Mouse (Mus musculus) intestine, embryonic 15.5 days (tissue): ENCODE measurements around the gene Zfp84. TPM values are rescaled to one million over a fixed set of nuclear protein-coding genes. Genes with fewer than 3 reads are reported as not detected.

Experiments
- ATAC-seq: fragments of 200-750 bp; cut with Nextera tagmentation; 2 replicates; pipeline ENCODE4 v1.8.0; 2017; ENCODE audit warnings: moderate TSS enrichment, moderate library complexity
- H3K27ac ChIP-seq: fragments of 300-500 bp; sonication (generic); 2 replicates; pipeline ENCODE4 v1.5.1; 2015; ENCODE audit warnings: mild to moderate bottlenecking, inconsistent platforms
- H3K27me3 ChIP-seq: fragments of 300-500 bp; sonication (generic); replicated peaks from 2 replicates; pipeline ENCODE4 v1.6.1; 2015; ENCODE audit warnings: inconsistent platforms
- H3K36me3 ChIP-seq: fragments of 300-500 bp; sonication (generic); 2 replicates; pipeline ENCODE4 v1.6.1; 2015; ENCODE audit warnings: inconsistent platforms
- H3K4me1 ChIP-seq: fragments of 300-500 bp; sonication (generic); replicated peaks from 2 replicates; pipeline ENCODE4 v1.6.1; 2015; ENCODE audit warnings: inconsistent platforms
- H3K4me2 ChIP-seq: fragments of 300-500 bp; sonication (generic); replicated peaks from 2 replicates; pipeline ENCODE4 v1.6.1; 2015; ENCODE audit warnings: mild to moderate bottlenecking, inconsistent platforms
- H3K4me3 ChIP-seq: fragments of 300-500 bp; sonication (generic); replicated peaks from 2 replicates; pipeline ENCODE4 v1.5.1; 2015; ENCODE audit warnings: inconsistent platforms
- H3K9ac ChIP-seq: fragments of 300-500 bp; sonication (generic); 2 replicates; pipeline ENCODE4 v1.6.1; 2015; ENCODE audit warnings: inconsistent platforms
- H3K9me3 ChIP-seq: fragments of 300-500 bp; sonication (generic); 2 replicates; pipeline ENCODE4 v1.6.1; 2016; ENCODE audit warnings: inconsistent platforms
- WGBS: fragments of 180-500 bp; shearing (Covaris S2); methylation state at CpG from one replicate; pipeline ENCODE4 v1.1.7; 2015; 5-methylcytosine and 5-hydroxymethylcytosine counted together
- polyA plus RNA-seq: library from polyadenylated mRNA; unstranded; fragments of >200 nt; fragmentation: Nextera tagmentation; extraction: Ambion mirVana; gene quantifications from 2 replicates; pipeline ENCODE4 v1.2.1, GENCODE M21; 2015

The Zfp84 gene
- polyA plus RNA-seq, 1 experiment from 2014 or later, result 10.3 TPM

- Histone ChIP-seq H3K27me3 (no peaks in the 10 kb centered on the region), H3K4me1 (no peaks in the 10 kb centered on the region), H3K4me2 (no peak overlapping the region), H3K9me3 (no peaks in the 10 kb centered on the region), H3K36me3 (peaks cover 51% of the 10 kb centered on the region), H3K9ac (no peak overlapping the region), H3K4me3 (no peak overlapping the region), H3K27ac (no peak overlapping the region)
- 94% methylated on average over 10 of the region's 10 CpGs for WGBS
- no peak for ATAC-seq
Measured at GRCm38 (mm10) chr7:29777372-29777771, 9.0 kb downstream of the Zfp84 start.

- WGBS, result under 1% methylated on average over 45 of the region's 45 CpGs
- ATAC-seq, result peak; percentile 98
Measured at GRCm38 (mm10) chr7:29783871-29784551, 15.7 kb downstream of the Zfp84 start, which contains the start of gene Zfp30. Gene Zfp30 (plus strand): TSS chr7:29783998.

GRCm38 (mm10) chr7:29785023-29785422 is 16.7 kb downstream of the Zfp84 start:
- no peak overlapping the region for H3K27ac ChIP-seq
- WGBS, result 54% methylated on average over 8 of the region's 8 CpGs

More at GRCm38 (mm10) chr7:29783871-29784551, 15.7 kb downstream of the Zfp84 start, which contains the start of gene Zfp30:
- Histone ChIP-seq H3K27me3 (no peaks in the 10 kb centered on the region), H3K27ac (peak within 1 kb of the TSS; percentile 70), H3K4me3 (peak within 1 kb of the TSS; percentile 85), H3K9ac (peak within 1 kb of the TSS; percentile 82), H3K9me3 (no peaks in the 10 kb centered on the region), H3K4me2 (peak within 1 kb of the TSS; percentile 83), H3K4me1 (0 out of 2 replicates have a peak, but pooled peaks cover 6% of the 10 kb centered on the region), H3K36me3 (0 out of 2 replicates have a peak, but pooled peaks cover 5% of the 10 kb centered on the region)

GRCm38 (mm10) chr7:29785888-29786287 is 17.5 kb downstream of the Zfp84 start:
- WGBS, result 76% methylated on average over 5 of the region's 5 CpGs
- Histone ChIP-seq H3K9me3 (no peaks in the 10 kb centered on the region), H3K9ac (no peak overlapping the region)

More at GRCm38 (mm10) chr7:29785023-29785422, 16.7 kb downstream of the Zfp84 start:
- peak overlapping the region; percentile 83 for H3K4me2 ChIP-seq
- no peak overlapping the region for H3K9ac ChIP-seq
- H3K36me3 ChIP-seq, result peaks cover 13% of the 10 kb centered on the region
- H3K9me3 ChIP-seq, result no peaks in the 10 kb centered on the region
- ATAC-seq, result no peak
- 0 out of 2 replicates have a peak, but pooled peaks cover 6% of the 10 kb centered on the region for H3K4me1 ChIP-seq
- no peaks in the 10 kb centered on the region for H3K27me3 ChIP-seq
- peak overlapping the region; percentile 85 for H3K4me3 ChIP-seq

GRCm38 (mm10) chr7:29792906-29793305 is 24.6 kb downstream of the Zfp84 start:
- Histone ChIP-seq H3K36me3 (peaks cover 27% of the 10 kb centered on the region), H3K9me3 (0 out of 2 replicates have a peak, but pooled peaks cover 4% of the 10 kb centered on the region), H3K27ac (no peak overlapping the region), H3K27me3 (0 out of 2 replicates have a peak, but pooled peaks cover 2% of the 10 kb centered on the region), H3K9ac (peak overlapping the region; percentile 10; the same call in 1 of the 2 replicates), H3K4me2 (no peak overlapping the region; the same call in 1 of the 2 replicates), H3K4me3 (0 out of 2 replicates have a peak overlapping the region, but pooled peaks have one; percentile 1), H3K4me1 (no peaks in the 10 kb centered on the region)
- 39% methylated on average over 27 of the region's 27 CpGs for WGBS
- ATAC-seq, result no peak

More at GRCm38 (mm10) chr7:29785888-29786287, 17.5 kb downstream of the Zfp84 start:
- ATAC-seq, result no peak
- H3K4me1 ChIP-seq, result 0 out of 2 replicates have a peak, but pooled peaks cover 6% of the 10 kb centered on the region
- peak overlapping the region; percentile 85 for H3K4me3 ChIP-seq
- H3K36me3 ChIP-seq, result peaks cover 22% of the 10 kb centered on the region
- H3K4me2 ChIP-seq, result peak overlapping the region; percentile 83
- no peaks in the 10 kb centered on the region for H3K27me3 ChIP-seq
- no peak overlapping the region for H3K27ac ChIP-seq

- 76% methylated on average over 5 of the region's 5 CpGs for WGBS
- no peak for ATAC-seq
- H3K27ac ChIP-seq, result no peak overlapping the region
Measured at GRCm38 (mm10) chr7:29807046-29807445, 38.7 kb downstream of the Zfp84 start.

GRCm38 (mm10) chr7:29812244-29812643 is 43.9 kb downstream of the Zfp84 start:
- no peaks in the 10 kb centered on the region for H3K27me3 ChIP-seq
- peaks cover 11% of the 10 kb centered on the region for H3K4me1 ChIP-seq
- no peak overlapping the region for H3K4me3 ChIP-seq
- H3K4me2 ChIP-seq, result no peak overlapping the region
- H3K9ac ChIP-seq, result no peak overlapping the region
- 88% methylated on average over 1 of the region's 1 CpGs for WGBS
- no peak overlapping the region for H3K27ac ChIP-seq
- H3K36me3 ChIP-seq, result no peaks in the 10 kb centered on the region
- H3K9me3 ChIP-seq, result no peaks in the 10 kb centered on the region
- ATAC-seq, result no peak

More at GRCm38 (mm10) chr7:29807046-29807445, 38.7 kb downstream of the Zfp84 start:
- Histone ChIP-seq H3K4me1 (no peaks in the 10 kb centered on the region), H3K9me3 (no peaks in the 10 kb centered on the region), H3K27me3 (no peaks in the 10 kb centered on the region), H3K9ac (no peak overlapping the region), H3K4me2 (no peak overlapping the region), H3K36me3 (no peaks in the 10 kb centered on the region), H3K4me3 (no peak overlapping the region)

- Histone ChIP-seq H3K4me3 (no peak overlapping the region), H3K9me3 (no peaks in the 10 kb centered on the region), H3K27me3 (no peaks in the 10 kb centered on the region), H3K27ac (no peak overlapping the region), H3K4me2 (no peak overlapping the region; the same call in 1 of the 2 replicates), H3K36me3 (no peaks in the 10 kb centered on the region), H3K9ac (no peak overlapping the region), H3K4me1 (peaks cover 11% of the 10 kb centered on the region)
- 92% methylated on average over 2 of the region's 2 CpGs for WGBS
- no peak for ATAC-seq
Measured at GRCm38 (mm10) chr7:29814381-29814780, 46.0 kb downstream of the Zfp84 start.

GRCm38 (mm10) chr7:29815061-29815784 is 46.9 kb downstream of the Zfp84 start:
- peak; percentile 48 for ATAC-seq
- Histone ChIP-seq H3K9ac (peak overlapping the region; percentile 69), H3K4me2 (peak overlapping the region; percentile 80), H3K36me3 (no peaks in the 10 kb centered on the region), H3K27ac (peak overlapping the region; percentile 6; the same call in 1 of the 2 replicates), H3K9me3 (no peaks in the 10 kb centered on the region), H3K4me1 (peaks cover 11% of the 10 kb centered on the region), H3K27me3 (no peaks in the 10 kb centered on the region), H3K4me3 (peak overlapping the region; percentile 74)
- WGBS, result 2% methylated on average over 12 of the region's 12 CpGs

GRCm38 (mm10) chr7:29815910-29816429 is 47.6 kb downstream of the Zfp84 start, which contains the start of gene Zfp790:
Gene Zfp790 (plus strand): TSS chr7:29816114.
- Histone ChIP-seq H3K9me3 (no peaks in the 10 kb centered on the region), H3K4me3 (peak within 1 kb of the TSS; percentile 74), H3K4me1 (peaks cover 11% of the 10 kb centered on the region), H3K9ac (peak within 1 kb of the TSS; percentile 79), H3K4me2 (peak within 1 kb of the TSS; percentile 80), H3K27ac (peak within 1 kb of the TSS; percentile 96), H3K27me3 (no peaks in the 10 kb centered on the region), H3K36me3 (no peaks in the 10 kb centered on the region)
- WGBS, result under 1% methylated on average over 26 of the region's 26 CpGs
- peak; percentile 97 for ATAC-seq

GRCm38 (mm10) chr7:29818619-29819254 is 50.4 kb downstream of the Zfp84 start:
- Histone ChIP-seq H3K9ac (peak overlapping the region; percentile 61), H3K27me3 (no peaks in the 10 kb centered on the region), H3K4me2 (peak overlapping the region; percentile 65), H3K9me3 (no peaks in the 10 kb centered on the region), H3K36me3 (peaks cover 3% of the 10 kb centered on the region; the same call in 1 of the 2 replicates), H3K27ac (no peak overlapping the region), H3K4me1 (peaks cover 11% of the 10 kb centered on the region), H3K4me3 (peak overlapping the region; percentile 54)
- WGBS, result 3% methylated on average over 12 of the region's 12 CpGs
- ATAC-seq, result peak; percentile 75
